Mouse (Mus musculus) testis, adult 2 months (tissue): Measurements from ENCODE around the gene Rab11fip3.

Source experiments
- CTCF ChIP-seq: fragments of 200-500 bp; IDR thresholded peaks from 2 replicates; pipeline ENCODE4 v1.5.1; 2012; ENCODE audit warnings: low read depth, mild to moderate bottlenecking, inconsistent platforms, low read length, moderate library complexity; ENCODE audit not compliant: control insufficient read depth, insufficient read depth, insufficient replicate concordance
- POLR2A ChIP-seq: fragments of 200-500 bp; IDR thresholded peaks from 2 replicates; pipeline ENCODE4 v1.6.1; 2012; ENCODE audit warnings: low read depth, mild to moderate bottlenecking, inconsistent platforms, low read length, moderate library complexity; ENCODE audit not compliant: control insufficient read depth

GRCm38 (mm10) chr17:26094531-26095110, 25.3 kb upstream of the Rab11fip3 start:
- TF ChIP-seq CTCF: no peak
- TF ChIP-seq POLR2A: no peak
